Mouse (Mus musculus) Patski (cell line): Measurements from ENCODE around the gene Tktl2. TPM values are rescaled to one million over a fixed set of nuclear protein-coding genes. Genes with fewer than 3 reads are reported as not detected.

Experiments used
- ATAC-seq: fragments of 100-300 bp; one replicate; pipeline ENCODE4 v1.8.0; 2021
- CTCF ChIA-PET: fragments of 350-600 bp; sonication (Branson Sonifier 250); formaldehyde crosslinking; loops from one replicate; lab custom pipeline; 2022; ENCODE audit warnings: inconsistent platforms; lab: Charles Lee
- POLR2A ChIA-PET: fragments of 350-600 bp; sonication (Branson Sonifier 250); formaldehyde crosslinking; loops from one replicate; lab custom pipeline; 2022; ENCODE audit warnings: antibody characterized with exemption, inconsistent platforms; lab: Charles Lee
- DNase-seq: peaks from one replicate; pipeline ENCODE4 v3.0.0-alpha.2; 2011; ENCODE audit warnings: low read depth, low spot score
- H3K27me3 ChIP-seq: fragments of 371-371 bp; one replicate; pipeline ENCODE4 v1.5.1; 2021
- CTCF ChIP-seq: fragments of 100-300 bp; IDR thresholded peaks from one replicate; pipeline ENCODE4 v1.5.1; 2021
- in situ Hi-C: fragments of 300-500 bp; cut with MboI; formaldehyde crosslinking; loops from 3 replicates; pipeline ENCODE4 v1.11.1; 2018; ENCODE audit warnings: low pct_unique_long_range_greater_than_20kb, mixed read lengths
- polyA plus RNA-seq: library from polyadenylated mRNA; unstranded; gene quantifications from one replicate; pipeline ENCODE4 v1.2.3, GENCODE M21; 2021

The Tktl2 gene
- polyA plus RNA-seq, 1 experiment from 2014 or later = not detected

GRCm38 (mm10) chr8:66519149-66519548, 7.6 kb downstream of the Tktl2 start:
- peaks cover 34% of the 10 kb centered on the region for H3K27me3 ChIP-seq
- POLR2A ChIA-PET = no interaction called here
- CTCF ChIA-PET = no interaction called here
- no peak for TF ChIP-seq CTCF
- DNase-seq (no peak), ATAC-seq (no peak)
- in situ Hi-C loops = no loop called here

- in situ Hi-C loops = no loop called here
- ATAC-seq = no peak
- DNase-seq = no peak
- ChIA-PET CTCF (no interaction called here), POLR2A (no interaction called here)
- no peak for TF ChIP-seq CTCF
- H3K27me3 ChIP-seq = peaks cover 26% of the 10 kb centered on the region
Measured at GRCm38 (mm10) chr8:66520576-66520975, 9.0 kb downstream of the Tktl2 start.

- TF ChIP-seq CTCF = no peak
- POLR2A ChIA-PET = no interaction called here
- in situ Hi-C loops = no loop called here
- peaks cover 3% of the 10 kb centered on the region for H3K27me3 ChIP-seq
- ATAC-seq (no peak), DNase-seq (no peak)
- CTCF ChIA-PET = interaction anchor here (0.9 kb wide), 1 partner anchor 13 kb away, joined by 3 read pairs; no protein-coding TSS in a partner anchor
Measured at GRCm38 (mm10) chr8:66550092-66550491, 38.5 kb downstream of the Tktl2 start.

Other genes with a start within 250 kb of the Tktl2 start
- gene Tma16, start 25.2 kb upstream of the Tktl2 start, polyA plus RNA-seq = 10.9 TPM
- gene Npy5r, start 176.4 kb downstream of the Tktl2 start, polyA plus RNA-seq = not detected
- not detected for gene Npy1r, start 185.4 kb downstream of the Tktl2 start, polyA plus RNA-seq